Mouse (Mus musculus): ENCODE measurements around the gene Adamts12. TPM values are rescaled to one million over a fixed set of nuclear protein-coding genes. Genes with fewer than 3 reads are reported as not detected.
A peak's percentile ranks its signal among the peaks of the same experiment; 100 is the strongest.

Gene Adamts12
- 1 to 10 TPM; 6.8 to 7.1 TPM for total RNA-seq (2021)

DNA sequence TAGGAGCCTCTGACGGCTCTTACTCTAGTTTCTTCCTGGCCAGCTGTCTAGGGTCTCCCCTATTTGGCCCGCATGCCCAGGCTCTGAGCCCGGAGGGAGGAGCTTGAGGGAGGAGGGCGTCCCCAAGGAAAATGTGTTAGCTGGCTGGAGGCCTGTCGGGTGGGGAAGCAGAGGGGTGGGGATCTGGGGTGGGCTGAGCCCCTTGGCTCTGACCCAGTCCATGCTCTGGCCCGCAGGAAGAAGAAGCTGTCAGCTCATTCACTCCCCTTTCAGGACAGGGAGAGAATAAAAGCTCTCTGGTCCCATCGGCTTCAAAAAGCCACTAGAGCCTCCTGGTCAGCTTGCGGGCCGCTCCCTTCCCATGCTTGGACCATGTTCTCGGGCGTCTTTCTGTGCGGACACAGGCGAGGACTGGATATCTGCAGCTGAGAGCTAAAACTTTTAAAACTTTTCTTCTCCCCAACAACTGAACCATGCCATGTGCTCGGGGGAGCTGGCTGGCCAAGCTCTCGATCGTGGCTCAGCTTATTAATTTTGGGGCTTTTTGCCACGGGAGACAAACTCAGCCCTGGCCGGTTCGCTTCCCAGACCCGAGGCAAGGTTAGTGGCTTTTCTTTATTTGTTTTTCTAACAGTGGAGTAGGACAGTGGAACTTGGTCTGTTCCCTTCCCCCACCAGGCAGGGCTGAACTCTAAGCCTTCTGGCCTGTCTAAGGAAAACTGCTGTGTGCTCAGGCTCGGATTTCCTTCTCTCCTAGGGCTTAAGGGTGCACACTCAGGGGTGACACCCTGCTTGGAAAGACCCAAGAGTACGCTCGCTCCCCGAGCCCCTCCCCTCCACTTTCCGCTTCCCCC lies at the start of gene Adamts12:
Adamts12 (plus strand) TSS at position 233 of the 854 bp plus-strand sequence.
- intact Hi-C loops (cut with DNase I): no loop called here
- DNase-seq (ENCODE audit: low spot score): peak; percentile 72

DNA sequence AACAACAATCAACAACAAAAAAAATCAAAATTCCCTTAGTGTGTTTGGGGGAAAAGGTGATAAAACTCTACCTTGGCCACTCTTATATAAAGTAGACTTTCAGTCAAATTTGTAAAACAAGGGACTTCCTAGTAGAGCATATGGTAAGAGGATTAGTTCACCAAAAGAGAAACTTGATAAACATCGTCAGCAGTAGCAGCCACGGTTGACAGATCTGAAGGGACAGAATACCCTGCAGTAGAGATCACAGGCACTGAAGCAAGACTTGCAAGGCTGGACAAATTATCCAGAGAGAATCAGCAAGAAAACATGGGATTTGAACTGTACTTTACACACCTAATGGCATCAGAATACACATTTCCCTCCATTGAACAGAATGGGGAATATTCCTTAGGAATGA lies 49.7 kb upstream of the Adamts12 start:
- intact Hi-C loops (cut with DNase I): no loop called here
- no peak for DNase-seq (ENCODE audit: low spot score)

DNA sequence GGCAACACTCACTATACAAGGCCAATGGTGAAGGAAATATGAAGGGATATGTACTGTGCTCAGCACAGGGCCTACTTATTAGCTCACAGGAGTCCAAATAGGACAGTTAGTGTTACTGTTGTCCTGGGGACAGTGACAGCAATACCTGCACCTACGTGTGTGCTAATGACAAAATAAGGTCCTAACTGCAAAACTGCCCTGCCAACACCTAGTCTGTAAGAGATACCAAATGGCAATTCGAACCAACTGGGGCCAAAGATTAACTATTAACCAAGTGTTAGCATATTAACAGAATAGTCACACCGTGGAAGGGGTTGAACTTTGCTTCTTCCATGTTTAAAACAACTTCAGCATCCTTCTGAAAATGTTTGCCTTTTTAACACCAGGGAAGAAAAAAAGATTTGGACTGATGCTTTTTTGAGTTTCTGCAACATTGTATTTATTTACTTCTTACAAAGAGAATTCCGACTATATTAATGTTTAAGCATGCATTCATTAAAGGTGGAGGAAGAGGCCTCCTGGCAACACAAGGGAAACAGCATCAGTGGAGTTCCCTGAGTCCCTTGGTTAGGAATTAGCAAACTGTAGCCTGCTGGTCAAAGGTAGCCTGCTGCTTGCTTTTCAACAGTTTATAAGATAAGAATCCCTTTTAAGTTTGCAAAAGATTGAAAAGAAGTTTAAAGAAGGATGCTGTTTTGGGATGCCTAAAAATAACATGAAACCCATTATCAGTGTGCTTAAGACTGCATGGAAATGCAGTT lies 37.6 kb upstream of the Adamts12 start:
- no peak for DNase-seq (ENCODE audit: low spot score)
- intact Hi-C loops (cut with DNase I): no loop called here

DNA sequence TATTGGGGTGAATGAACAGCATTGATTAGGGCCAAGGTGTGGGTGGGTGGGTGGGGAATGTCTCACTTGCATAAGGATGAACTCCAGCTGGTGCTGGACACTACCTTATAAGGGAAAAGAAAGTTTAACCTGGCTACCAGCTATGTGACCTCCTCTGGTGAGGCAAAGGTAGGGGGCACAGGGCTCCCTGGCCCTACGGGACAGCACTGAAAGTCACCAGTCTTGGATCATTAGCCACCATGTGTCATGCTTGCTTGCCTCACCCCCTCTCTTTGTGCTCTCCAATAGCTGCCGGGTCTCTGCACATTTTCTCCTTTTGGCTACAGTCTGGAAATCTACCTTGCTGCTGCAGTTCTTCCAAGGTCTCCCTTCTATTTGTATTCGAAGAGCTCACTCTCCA lies 34.4 kb upstream of the Adamts12 start:
- intact Hi-C loops (cut with DNase I): no loop called here
- no peak for DNase-seq (ENCODE audit: low spot score)

DNA sequence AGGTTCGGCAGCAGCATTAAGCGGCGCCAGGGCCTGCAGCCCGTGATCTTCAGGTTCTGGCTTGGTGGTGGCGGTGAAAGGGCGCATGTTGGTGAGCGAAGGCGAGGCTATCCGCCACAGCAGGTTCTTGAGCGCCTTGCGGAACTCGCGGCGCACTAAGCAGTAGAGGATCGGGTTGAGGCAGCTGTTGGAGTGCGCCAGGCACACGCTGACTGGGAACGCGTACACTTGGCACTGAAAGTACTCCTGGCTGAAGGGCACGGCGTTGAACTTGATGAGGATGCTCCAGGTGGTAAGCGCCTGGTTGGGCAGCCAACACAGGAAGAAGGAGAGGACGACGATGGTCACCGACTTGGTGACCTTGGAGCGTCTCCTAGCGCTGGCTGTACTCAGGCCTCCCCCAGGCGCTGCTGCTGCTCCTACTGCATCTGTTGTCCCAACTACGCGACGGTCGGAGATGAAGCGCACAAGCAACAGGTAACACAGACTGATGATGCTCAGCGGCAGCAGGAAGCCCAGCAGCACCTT lies 28.6 kb upstream of the Adamts12 start:
- intact Hi-C loops (cut with DNase I): loop anchor here (5.0 kb wide), 1 partner anchor 114 kb away; no protein-coding TSS in a partner anchor
- DNase-seq (ENCODE audit: low spot score): no peak

DNA sequence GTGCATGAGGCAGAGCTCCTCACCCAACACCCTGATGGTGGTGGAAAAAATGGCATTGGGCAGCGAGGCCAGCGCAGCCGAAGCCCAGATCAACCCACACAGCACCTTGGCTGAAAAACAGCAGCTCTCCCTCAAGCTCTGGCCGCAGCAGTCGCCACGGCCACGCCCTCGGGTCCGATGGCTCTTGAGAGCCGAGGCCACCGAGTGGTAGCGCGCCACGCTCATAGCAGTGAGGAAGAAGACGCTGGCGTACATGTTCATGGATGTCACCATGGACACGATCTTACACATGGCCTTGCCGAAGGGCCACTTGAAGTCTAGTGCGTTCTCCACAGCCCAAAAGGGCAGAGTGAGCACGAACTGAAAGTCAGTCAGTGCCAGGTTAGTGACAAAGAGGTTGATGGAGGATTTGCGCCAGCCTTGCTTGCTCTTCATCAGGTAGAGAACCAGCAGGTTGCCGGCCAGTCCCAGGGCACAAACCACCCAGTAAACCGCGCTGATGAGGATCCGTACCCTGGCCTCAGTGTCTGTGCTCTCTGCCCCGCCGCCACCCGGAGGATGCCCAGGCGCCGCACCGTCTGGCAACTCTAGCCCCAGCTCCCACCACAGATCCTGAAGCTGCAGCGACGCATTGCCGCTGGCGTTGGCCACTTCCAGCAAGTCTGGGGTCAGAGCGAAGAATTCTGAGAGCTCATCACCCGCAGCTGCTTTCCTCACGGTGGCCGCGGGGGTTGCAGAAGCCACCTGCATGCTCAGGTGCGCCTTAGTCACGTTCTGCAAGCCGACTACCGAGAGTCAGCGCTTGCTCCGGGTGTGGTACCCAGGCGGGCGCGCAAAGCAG lies 27.8 kb upstream of the Adamts12 start:
- DNase-seq (ENCODE audit: low spot score): no peak
- intact Hi-C loops (cut with DNase I): loop anchor here (5.0 kb wide), 1 partner anchor 114 kb away; no protein-coding TSS in a partner anchor

DNA sequence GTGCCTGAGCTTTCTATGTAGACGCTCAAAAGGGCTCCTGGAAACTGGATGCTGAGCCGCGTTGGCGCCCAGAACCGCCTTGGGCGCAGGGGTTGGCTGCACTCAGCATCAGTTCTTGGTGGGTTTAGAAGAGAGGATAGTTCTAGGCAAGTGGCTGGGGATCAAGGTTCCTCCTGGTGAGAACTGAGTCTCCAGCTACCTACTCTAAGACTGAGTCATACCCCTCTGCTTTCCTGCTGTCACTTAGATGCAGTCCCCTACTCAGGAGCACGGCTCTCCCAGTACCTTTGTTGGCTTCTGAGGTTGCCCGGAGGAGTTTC lies 27.3 kb upstream of the Adamts12 start:
- no peak for DNase-seq (ENCODE audit: low spot score)
- intact Hi-C loops (cut with DNase I): loop anchor here (5.0 kb wide), 1 partner anchor 115 kb away; no protein-coding TSS in a partner anchor

DNA sequence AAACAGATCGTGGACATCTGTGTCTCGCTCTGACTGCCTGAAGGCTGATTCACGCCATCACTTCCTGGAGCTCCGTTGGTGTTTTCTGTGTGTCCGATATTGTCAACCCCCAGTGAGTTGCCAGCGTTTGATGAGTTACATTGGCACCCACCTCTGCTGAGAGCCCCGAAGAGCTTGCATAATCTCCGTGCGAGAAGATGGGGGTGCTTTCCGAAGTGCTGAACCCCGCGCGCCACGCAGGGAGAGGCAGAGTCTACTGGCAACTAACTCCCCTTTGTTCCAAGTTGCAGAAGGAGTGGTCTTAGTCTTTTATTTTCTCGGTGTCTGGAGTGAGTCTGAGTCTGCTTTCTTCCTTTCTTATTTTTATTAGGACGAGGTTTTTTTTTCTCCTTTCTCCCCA lies 26.9 kb upstream of the Adamts12 start, which contains the start of gene Rxfp3:
Rxfp3 (minus strand) TSS at position 281 of the 400 bp plus-strand sequence.
- intact Hi-C loops (cut with DNase I): loop anchor here (1.0 to 5.0 kb wide), 3 partner anchors 115 to 343 kb away; no protein-coding TSS in a partner anchor
- DNase-seq (ENCODE audit: low spot score): no peak

DNA sequence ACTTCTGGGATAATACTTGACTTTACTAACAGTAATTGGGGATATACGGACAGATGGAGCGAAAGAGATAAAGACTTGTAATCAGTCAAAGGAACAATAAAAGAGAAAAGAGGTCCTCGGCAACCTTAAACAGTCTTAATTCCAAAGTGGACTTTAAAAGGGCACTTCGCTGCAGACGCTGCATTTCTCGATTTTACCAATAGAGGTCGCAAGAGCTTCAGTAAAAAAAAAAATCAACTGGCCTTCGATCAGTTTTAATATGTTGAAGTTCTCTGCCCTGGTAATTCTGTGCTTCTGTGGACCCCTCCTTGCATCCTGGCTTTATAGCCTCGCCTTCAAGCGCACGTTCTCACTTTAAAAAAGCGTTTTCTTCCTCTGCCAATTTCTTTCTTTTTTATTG lies 26.1 kb upstream of the Adamts12 start:
- DNase-seq (ENCODE audit: low spot score): no peak
- intact Hi-C loops (cut with DNase I): loop anchor here (1.0 to 5.0 kb wide), 3 partner anchors 116 to 342 kb away; no protein-coding TSS in a partner anchor

DNA sequence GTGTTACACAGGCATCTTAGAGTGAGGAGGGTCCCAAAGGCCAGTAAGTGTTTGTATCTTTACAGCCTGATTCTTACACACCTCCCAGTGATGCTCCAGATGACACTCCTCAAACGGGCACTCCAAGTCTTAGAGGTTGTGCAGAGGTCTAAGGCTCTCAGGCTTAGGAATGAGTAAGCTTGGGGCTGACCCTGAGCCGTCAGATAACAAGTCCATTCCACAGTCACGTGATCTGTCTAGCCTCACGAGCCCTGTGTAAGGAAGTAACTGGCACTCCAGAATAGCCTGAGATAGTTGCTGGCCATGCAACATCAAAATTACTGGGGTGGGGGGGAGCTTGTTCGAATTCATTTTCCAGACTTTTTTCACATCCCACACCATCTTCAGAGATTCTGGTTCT lies 24.5 kb upstream of the Adamts12 start:
- intact Hi-C loops (cut with DNase I): no loop called here
- DNase-seq (ENCODE audit: low spot score): no peak

DNA sequence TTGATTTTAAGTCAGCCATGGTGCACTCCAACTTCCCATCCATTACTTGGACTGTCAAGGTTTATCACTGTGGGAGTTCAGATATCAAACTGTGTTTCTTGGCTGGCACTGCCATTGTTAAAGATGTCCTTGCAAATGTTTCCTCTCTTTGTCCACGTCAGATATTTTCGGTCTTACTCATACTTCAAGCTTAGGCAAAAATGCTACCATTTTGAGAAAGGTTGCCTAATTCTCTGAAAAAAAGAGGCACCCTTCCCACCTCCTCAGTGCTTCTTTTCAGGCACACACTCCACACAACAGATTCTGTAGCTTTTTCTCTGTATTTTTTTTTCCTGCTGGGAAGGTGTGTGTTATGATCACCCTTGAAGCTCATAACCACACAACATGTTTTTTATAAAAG lies 23.4 kb upstream of the Adamts12 start:
- DNase-seq (ENCODE audit: low spot score): no peak
- intact Hi-C loops (cut with DNase I): no loop called here

DNA sequence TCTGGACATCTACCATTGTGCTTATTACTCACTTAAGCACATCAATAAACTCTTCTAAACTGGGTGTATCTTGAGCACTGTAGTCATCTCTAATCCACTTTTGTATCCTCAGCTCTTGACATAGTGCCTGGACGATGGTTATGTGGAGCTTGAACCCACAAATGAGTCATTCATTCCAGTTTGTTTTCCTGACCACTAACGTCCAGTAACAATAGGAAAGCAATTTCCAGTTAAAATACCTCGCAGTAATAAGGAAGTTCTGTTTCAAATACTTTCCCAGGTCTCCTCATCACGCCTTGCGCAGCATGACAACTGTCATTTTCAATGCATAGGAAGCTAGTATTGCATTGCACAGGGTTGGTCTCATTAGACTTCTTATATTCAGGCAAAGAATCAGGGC lies 21.8 kb upstream of the Adamts12 start:
- no peak for DNase-seq (ENCODE audit: low spot score)
- intact Hi-C loops (cut with DNase I): no loop called here

DNA sequence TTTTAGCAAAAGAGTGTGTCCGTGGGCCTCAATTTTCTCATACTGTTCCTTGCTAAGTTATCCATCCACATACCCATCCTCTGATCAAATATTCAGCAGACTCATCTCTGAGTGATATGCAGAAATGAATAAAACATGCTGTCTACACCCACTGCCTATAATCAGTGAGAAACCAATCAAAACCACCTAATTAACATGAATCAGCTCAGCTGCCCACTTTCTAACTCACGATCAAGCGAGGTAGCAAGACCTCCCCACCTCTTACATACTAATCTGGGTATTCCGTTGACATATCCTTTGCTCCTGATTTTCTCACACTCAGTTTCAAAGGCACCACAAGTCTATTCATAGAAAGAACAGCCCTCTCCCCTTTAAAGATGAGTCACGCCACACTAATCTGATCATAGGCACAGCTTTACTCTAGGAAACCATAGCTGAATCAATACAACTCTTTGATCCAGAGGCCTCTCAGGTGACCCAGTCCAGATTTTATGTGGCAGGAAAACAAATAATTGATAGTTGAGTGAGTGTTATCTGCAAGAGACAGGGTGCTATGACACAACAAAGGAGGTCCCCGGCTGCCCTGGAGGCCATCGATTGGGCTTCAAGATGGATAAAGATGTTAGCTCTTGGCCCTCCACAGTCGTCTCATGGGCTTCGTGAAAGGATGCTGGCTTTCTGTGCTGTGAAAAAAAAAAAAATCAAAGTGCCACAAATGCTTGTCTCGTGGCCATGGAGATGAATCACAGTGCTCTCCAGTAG lies 10.7 kb upstream of the Adamts12 start:
- intact Hi-C loops (cut with DNase I): no loop called here
- DNase-seq (ENCODE audit: low spot score): no peak

DNA sequence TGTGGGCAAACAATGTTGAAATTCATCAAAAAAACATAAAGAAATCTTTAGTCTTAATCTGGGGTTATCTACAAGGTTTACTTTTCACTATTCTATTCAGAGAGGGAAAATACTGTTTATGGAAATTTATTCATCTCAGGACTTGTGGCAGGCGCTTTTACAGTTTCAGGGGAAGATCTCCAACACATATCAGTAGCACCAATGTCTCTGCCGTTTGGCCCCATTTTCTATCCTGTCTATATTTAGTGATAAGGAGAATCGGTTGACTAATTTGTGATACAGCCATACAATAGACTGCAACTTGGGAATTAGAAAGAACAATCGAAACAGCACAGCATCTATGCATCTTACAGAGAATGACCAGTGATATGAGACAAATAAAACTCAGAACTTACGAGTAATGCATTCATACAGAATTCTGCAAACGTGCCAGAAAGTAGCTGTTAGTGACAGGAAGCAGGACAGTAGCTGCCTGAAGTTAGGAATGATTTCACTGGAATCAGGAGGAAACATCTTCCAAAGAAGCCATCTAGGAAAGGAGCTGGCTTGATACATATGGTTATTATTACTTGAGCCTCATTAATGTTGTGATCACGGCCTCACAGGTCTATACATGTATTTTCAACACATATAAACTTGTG lies 10.0 kb upstream of the Adamts12 start:
- intact Hi-C loops (cut with DNase I): no loop called here
- DNase-seq (ENCODE audit: low spot score): no peak

DNA sequence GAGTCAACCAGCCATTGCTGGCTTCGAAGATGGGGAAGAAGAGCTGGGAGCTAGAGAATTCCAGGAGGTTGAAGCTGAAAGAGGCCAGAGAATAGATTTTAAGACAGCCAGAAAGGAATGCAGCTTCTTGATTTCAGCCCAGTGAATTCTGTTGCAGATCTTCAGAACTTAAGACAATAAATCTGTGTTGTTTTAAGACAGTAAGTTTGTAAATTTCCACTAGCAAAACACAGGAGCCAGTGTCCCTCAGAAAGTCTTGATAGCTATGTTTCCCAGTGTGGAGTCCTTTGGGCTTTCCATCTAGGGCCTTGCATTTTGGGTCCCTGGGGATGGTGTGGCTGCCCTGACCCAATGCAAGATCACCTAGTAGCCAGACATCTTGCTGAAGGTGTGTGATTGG lies 1.7 kb upstream of the Adamts12 start:
- intact Hi-C loops (cut with DNase I): no loop called here
- DNase-seq (ENCODE audit: low spot score): no peak

DNA sequence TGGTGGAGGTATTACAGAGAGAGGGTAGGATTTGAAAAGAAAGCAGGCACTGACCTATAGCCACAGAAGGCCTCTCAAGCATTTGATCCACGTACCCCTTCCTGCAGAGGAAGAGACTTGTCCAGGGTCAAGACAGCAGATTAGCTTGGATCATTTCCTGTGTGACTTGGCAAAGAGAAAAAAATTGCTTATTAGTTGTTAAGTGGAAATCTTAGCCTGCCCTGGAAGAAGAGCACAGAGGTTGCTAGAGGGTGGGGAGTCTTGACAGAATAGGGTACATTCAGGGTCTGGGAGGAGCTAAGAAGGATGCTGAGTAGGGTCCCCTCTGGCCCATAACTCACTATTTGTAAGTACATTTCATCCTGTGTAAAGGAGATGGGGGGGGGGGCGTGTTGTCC lies 431 bp upstream of the Adamts12 start:
- DNase-seq (ENCODE audit: low spot score): no peak
- intact Hi-C loops (cut with DNase I): no loop called here

DNA sequence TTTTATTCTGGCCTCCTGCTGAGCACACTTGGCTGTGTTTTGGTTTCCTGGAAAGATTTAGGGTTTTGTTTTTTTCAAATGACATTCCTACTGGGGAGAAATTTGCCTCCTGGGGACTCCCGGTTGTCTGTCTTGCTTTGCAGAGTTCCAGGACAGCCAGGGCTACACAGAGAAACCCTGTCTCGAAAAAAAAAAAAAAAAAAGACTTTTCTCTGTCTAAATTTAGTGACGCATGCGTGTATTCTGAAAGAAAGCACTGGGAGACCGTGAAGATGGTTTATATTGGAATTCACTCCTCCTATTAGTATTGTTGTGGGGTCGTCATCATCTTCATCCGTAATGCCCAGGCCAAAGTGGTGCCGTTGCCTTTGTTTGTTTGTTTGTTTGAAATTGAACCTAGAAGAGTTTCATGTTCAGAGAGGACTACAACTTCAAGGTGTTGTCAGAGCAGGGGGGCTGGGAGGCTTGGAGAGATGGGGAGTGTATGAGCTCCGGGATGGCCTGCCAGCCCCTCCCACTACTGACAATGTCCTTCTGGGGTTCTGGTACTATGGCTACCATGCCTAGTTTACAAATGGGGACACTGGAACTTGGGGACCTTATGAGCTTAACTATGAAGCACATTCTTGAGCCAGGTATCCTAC lies 1.1 kb downstream of the Adamts12 start:
- intact Hi-C loops (cut with DNase I): no loop called here
- no peak for DNase-seq (ENCODE audit: low spot score)

DNA sequence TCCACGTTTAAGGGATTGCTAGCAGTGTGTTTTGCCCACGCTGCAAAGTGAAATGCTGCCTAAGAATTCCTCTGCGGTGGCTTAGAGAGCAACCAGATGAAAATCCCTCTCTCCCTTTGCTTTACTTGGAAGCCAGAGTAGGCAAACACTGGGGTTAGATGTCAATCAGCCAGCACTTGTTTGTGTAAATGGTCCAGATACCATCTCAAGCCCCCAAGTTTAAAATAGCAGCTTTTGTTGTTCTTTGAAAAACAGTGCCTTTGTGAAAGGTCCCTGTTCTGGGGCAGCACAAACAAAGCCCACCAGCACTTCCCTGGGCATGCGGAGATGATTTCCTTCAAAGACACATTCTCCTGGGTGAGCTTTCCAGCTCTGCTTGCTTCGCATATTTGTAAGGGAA lies 1.7 kb downstream of the Adamts12 start:
- intact Hi-C loops (cut with DNase I): no loop called here
- DNase-seq (ENCODE audit: low spot score): no peak

Measured in heart, postnatal 25 days (tissue).